Mouse (Mus musculus): Measurements from ENCODE around the gene Alg6. TPM values are rescaled to one million over a fixed set of nuclear protein-coding genes. Genes with fewer than 3 reads are reported as not detected.
A peak's percentile ranks its signal among the peaks of the same experiment; 100 is the strongest.

The Alg6 gene
- polyA plus RNA-seq, 2 experiments, result 8.0 to 10.6 TPM

DNA sequence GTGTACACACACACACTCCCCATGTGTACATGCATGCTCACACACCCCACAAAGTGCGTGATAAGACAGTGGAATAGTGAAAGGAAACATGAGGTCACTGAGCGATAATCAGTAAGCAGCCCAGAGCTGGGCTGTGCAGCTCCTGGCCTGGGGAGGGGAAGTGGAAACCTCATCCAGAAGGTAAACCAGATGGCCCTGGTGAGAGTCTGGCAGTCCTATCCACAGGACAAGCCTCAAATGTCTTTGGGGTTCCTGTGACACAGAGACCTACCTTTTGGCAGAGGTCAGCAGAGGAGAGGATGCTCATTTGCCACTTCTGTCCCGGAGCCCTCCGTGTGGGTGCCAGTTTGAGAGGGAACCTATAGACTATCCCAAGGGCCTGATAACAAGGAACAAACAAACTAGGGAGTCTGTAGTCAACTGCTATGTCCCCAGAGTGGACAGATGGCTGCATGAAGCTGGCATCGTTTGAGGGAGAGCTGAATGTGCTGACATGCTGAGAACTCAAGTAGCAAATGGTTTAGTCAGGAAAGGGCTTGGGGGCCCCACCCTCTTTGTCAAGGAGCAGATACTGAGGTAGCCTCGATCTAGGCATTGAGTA is 2.8 kb upstream of the Alg6 start:
- Histone ChIP-seq H3K27me3 (ENCODE audit: control insufficient read depth, insufficient read depth, low read length) (no peaks in the 10 kb centered on the region), H3K9ac (replicated peaks) (no peak overlapping the region), H3K9me3 (ENCODE audit: control insufficient read depth, low read length) (no peaks in the 10 kb centered on the region), H3K27ac (no peak overlapping the region), H3K36me3 (replicated peaks; ENCODE audit: control insufficient read depth, insufficient read depth, low read depth) (no peaks in the 10 kb centered on the region), H3K4me2 (ENCODE audit: low read depth) (no peak overlapping the region), H3K4me3 (ENCODE audit: insufficient read depth in 1 of 2, low read depth in 2 of 2, low read length in 2 of 2) (no peak overlapping the region), H3K4me1 (replicated peaks; ENCODE audit: control insufficient read depth in 2 of 2, insufficient read depth in 2 of 2, low read length in 1 of 2) (peaks cover 0 to 9% of the 10 kb centered on the region in 2 experiments; a peak in 2 of 4 replicates)
- ATAC-seq (ENCODE audit: insufficient read depth) (no peak), DNase-seq (ENCODE audit: low read depth in 3 of 3, low spot score in 3 of 3) (no peak)
- no peak for TF ChIP-seq EP300 (IDR thresholded peaks at IDR 0.05; ENCODE audit: low read depth)
- no peak for TF ChIP-seq CTCF (IDR thresholded peaks at IDR 0.05; ENCODE audit: low read depth)
- WGBS (ENCODE audit: insufficient replicate concordance), result 50% methylated on average over 6 of the region's 6 CpGs

DNA sequence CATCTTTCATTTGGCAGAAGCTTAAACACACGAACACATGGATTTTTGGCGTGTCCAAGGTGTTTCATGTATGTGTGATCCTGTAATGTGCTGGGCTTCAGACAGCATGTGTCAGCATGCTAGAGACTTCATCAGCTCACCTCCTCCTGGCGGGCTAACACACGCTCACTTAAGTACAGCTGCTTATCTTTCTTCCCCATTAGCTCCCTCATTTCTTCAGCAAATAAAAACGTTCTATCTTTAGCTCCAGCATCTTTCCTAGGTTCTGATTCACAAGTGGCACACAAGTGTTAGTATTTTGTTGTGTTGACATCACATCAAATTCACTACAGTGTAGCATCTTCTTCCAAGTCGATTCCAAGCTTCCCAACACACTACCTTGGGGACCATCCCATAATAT is 1.5 kb upstream of the Alg6 start:
- WGBS (ENCODE audit: insufficient replicate concordance), result 41% methylated on average over 6 of the region's 6 CpGs
- Histone ChIP-seq H3K9ac (replicated peaks) (no peak overlapping the region), H3K4me1 (replicated peaks; ENCODE audit: control insufficient read depth in 2 of 2, insufficient read depth in 2 of 2, low read length in 1 of 2) (peaks cover 0 to 9% of the 10 kb centered on the region in 2 experiments; a peak in 2 of 4 replicates), H3K36me3 (replicated peaks; ENCODE audit: control insufficient read depth, insufficient read depth, low read depth) (no peaks in the 10 kb centered on the region), H3K27ac (no peak overlapping the region), H3K9me3 (ENCODE audit: control insufficient read depth, low read length) (no peaks in the 10 kb centered on the region), H3K4me2 (ENCODE audit: low read depth) (no peak overlapping the region), H3K27me3 (ENCODE audit: control insufficient read depth, insufficient read depth, low read length) (no peaks in the 10 kb centered on the region), H3K4me3 (ENCODE audit: insufficient read depth in 1 of 2, low read depth in 2 of 2, low read length in 2 of 2) (no peak overlapping the region)
- TF ChIP-seq CTCF (IDR thresholded peaks at IDR 0.05; ENCODE audit: low read depth), result no peak
- no peak for TF ChIP-seq EP300 (IDR thresholded peaks at IDR 0.05; ENCODE audit: low read depth)
- DNase-seq (ENCODE audit: low read depth in 3 of 3, low spot score in 3 of 3), result no peak
- no peak for ATAC-seq (ENCODE audit: insufficient read depth)

DNA sequence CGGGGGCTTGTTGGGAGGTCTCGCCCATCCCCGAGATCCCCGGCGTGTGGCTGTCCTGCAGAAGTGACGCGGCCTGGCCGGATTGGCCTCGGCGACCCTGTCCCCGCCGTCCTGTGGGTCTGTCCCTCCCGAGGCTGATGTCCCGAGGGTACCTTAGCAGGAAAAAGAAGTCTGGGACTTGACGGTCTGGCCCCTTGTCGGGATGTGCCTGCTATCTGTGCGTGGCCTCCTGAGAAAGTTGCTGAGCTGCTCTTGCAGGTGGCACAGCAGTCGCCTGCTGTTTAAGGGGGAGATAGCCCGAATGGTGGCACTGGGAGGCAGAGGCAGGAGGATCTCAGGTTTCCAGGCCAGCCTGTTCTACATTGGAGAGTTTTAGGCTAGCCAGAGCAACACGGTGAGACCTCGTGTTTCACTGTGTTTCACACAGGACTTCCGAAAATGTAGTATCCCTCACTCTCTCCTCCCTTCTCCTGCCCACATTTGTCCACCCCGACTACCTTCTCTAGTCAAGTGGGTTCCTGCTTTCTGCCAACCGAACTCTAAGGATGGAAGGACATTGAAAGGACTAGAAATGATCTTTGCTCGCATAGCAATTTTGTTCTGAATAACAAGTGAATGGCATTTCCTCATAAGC is 436 bp downstream of the Alg6 start:
- peak overlapping the region; percentile 68 for H3K9ac ChIP-seq (replicated peaks)
- 11% methylated on average over 23 of the region's 25 CpGs for WGBS (ENCODE audit: insufficient replicate concordance)
- H3K9me3 ChIP-seq (ENCODE audit: control insufficient read depth, low read length), result no peaks in the 10 kb centered on the region
- no peak for TF ChIP-seq CTCF (IDR thresholded peaks at IDR 0.05; ENCODE audit: low read depth)
- no peak for TF ChIP-seq EP300 (IDR thresholded peaks at IDR 0.05; ENCODE audit: low read depth)
- peaks cover 0 to 9% of the 10 kb centered on the region in 2 experiments; a peak in 2 of 4 replicates for H3K4me1 ChIP-seq (replicated peaks; ENCODE audit: control insufficient read depth in 2 of 2, insufficient read depth in 2 of 2, low read length in 1 of 2)
- peak overlapping the region; percentile 62 for H3K27ac ChIP-seq
- no peaks in the 10 kb centered on the region; the same call in 1 of the 2 replicates for H3K36me3 ChIP-seq (replicated peaks; ENCODE audit: control insufficient read depth, insufficient read depth, low read depth)
- no peaks in the 10 kb centered on the region for H3K27me3 ChIP-seq (ENCODE audit: control insufficient read depth, insufficient read depth, low read length)
- peak overlapping the region; percentile 70 for H3K4me2 ChIP-seq (ENCODE audit: low read depth)
- H3K4me3 ChIP-seq (ENCODE audit: insufficient read depth in 1 of 2, low read depth in 2 of 2, low read length in 2 of 2), result peak overlapping the region; percentile 82 to 87
- peak; percentile 66 for ATAC-seq (ENCODE audit: insufficient read depth)
- DNase-seq (ENCODE audit: low read depth in 3 of 3, low spot score in 3 of 3), result peak; percentile 22 to 24 (median 23)

DNA sequence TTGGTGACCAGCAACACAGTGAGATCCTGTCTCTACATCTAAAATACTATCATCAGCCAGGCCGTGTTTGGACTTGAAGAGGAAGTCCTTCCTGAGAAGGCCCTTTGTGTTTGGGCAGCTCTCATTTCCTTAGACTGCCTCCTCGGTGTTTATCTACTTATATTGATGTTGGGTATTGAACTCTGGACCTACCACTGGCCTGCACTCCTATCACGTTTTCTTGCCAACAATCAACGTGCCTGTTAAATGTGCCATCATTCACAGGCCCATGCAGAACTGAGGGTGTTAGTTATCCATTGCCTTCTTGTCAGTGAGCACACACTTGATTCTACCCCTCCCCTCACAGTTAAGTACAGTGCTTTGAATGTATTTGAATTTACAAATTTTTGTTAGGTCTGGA is 2.4 kb downstream of the Alg6 start:
- H3K4me3 ChIP-seq (ENCODE audit: insufficient read depth in 1 of 2, low read depth in 2 of 2, low read length in 2 of 2), result no peak overlapping the region
- no peaks in the 10 kb centered on the region for H3K9me3 ChIP-seq (ENCODE audit: control insufficient read depth, low read length)
- no peaks in the 10 kb centered on the region; the same call in none of the 2 replicates for H3K36me3 ChIP-seq (replicated peaks; ENCODE audit: control insufficient read depth, insufficient read depth, low read depth)
- no peak overlapping the region for H3K4me2 ChIP-seq (ENCODE audit: low read depth)
- peaks cover 0 to 9% of the 10 kb centered on the region in 2 experiments; a peak in 2 of 4 replicates for H3K4me1 ChIP-seq (replicated peaks; ENCODE audit: control insufficient read depth in 2 of 2, insufficient read depth in 2 of 2, low read length in 1 of 2)
- H3K9ac ChIP-seq (replicated peaks), result no peak overlapping the region
- DNase-seq (ENCODE audit: low read depth in 3 of 3, low spot score in 3 of 3), result no peak
- no peak overlapping the region for H3K27ac ChIP-seq
- H3K27me3 ChIP-seq (ENCODE audit: control insufficient read depth, insufficient read depth, low read length), result no peaks in the 10 kb centered on the region
- no peak for ATAC-seq (ENCODE audit: insufficient read depth)
- TF ChIP-seq CTCF (IDR thresholded peaks at IDR 0.05; ENCODE audit: low read depth) (no peak), EP300 (IDR thresholded peaks at IDR 0.05; ENCODE audit: low read depth) (no peak)
- WGBS (ENCODE audit: insufficient replicate concordance), result 37% methylated on average over 4 of the region's 4 CpGs

DNA sequence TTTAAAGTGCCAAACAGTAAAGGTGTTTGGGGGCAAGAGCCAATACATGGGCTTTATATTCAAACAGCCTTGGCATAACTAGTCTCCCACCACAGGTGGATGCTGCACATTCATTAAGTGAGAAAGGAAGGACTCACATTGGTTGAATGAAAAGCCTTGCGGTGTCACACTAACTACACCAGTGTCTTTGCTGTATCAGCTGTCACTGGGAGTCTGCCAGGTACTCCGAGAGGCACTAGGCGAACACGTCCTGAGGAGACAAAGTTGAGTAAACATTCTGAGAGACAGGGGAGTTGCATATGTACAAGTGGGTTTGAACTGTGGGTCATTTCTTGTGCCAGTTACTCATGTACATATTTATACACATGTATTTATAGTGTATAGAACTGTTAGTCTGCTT is 8.9 kb downstream of the Alg6 start:
- Histone ChIP-seq H3K9ac (replicated peaks) (no peak overlapping the region), H3K27ac (no peak overlapping the region), H3K4me1 (replicated peaks; ENCODE audit: control insufficient read depth in 2 of 2, insufficient read depth in 2 of 2, low read length in 1 of 2) (no peaks in the 10 kb centered on the region), H3K9me3 (ENCODE audit: control insufficient read depth, low read length) (no peaks in the 10 kb centered on the region), H3K4me2 (ENCODE audit: low read depth) (no peak overlapping the region), H3K27me3 (ENCODE audit: control insufficient read depth, insufficient read depth, low read length) (no peaks in the 10 kb centered on the region), H3K4me3 (ENCODE audit: insufficient read depth in 1 of 2, low read depth in 2 of 2, low read length in 2 of 2) (no peak overlapping the region), H3K36me3 (replicated peaks; ENCODE audit: control insufficient read depth, insufficient read depth, low read depth) (peaks cover 15% of the 10 kb centered on the region)
- 72% methylated on average over 4 of the region's 4 CpGs for WGBS (ENCODE audit: insufficient replicate concordance)
- no peak for TF ChIP-seq CTCF (IDR thresholded peaks at IDR 0.05; ENCODE audit: low read depth)
- no peak for TF ChIP-seq EP300 (IDR thresholded peaks at IDR 0.05; ENCODE audit: low read depth)
- DNase-seq (ENCODE audit: low read depth in 3 of 3, low spot score in 3 of 3) (no peak), ATAC-seq (ENCODE audit: insufficient read depth) (no peak)

Data from liver, embryonic 14.5 days (tissue).